Mouse (Mus musculus) adrenal gland, postnatal 36 days (tissue): Measurements from ENCODE around the gene Sprr1a. TPM values are rescaled to one million over a fixed set of nuclear protein-coding genes. Genes with fewer than 3 reads are reported as not detected.
"Not testable (repeated sequence)": the region's sequence is repeated elsewhere in the genome, so short reads cannot be mapped to it uniquely, and the experiment has no call there.

Experiments used
- DNase-seq, 2 experiments: peaks; one replicate each; pipeline ENCODE4 v3.0.0; 2021; ENCODE audit warnings: mixed read lengths in 1 of 2
- long read RNA-seq, 2 experiments: library from polyadenylated mRNA; stranded (forward); transcript quantifications; one replicate each; pipeline ENCODE4 v2.0.0; 2021; ENCODE audit warnings: borderline sequencing depth in 2 of 2
- total RNA-seq, 2 experiments: library from RNA; stranded (reverse); gene quantifications; 2 replicates each; pipeline ENCODE4 v1.2.3; 2021

Sprr1a gene
- total RNA-seq, result not detected
- long read RNA-seq, experiment 1, result 0 reads
- long read RNA-seq, experiment 2, result 0 reads

- peak; percentile 17 to 25 for DNase-seq
Observed at GRCm38 (mm10) chr3:92485863-92486262, at the start of gene Sprr1a. TSS of gene Sprr1a (minus strand) at chr3:92485895.

GRCm38 (mm10) chr3:92534411-92534810, 48.7 kb upstream of the Sprr1a start, which contains the start of gene 2310046K23Rik:
TSS of gene 2310046K23Rik (minus strand) at chr3:92534511.
- DNase-seq, result no peak

- DNase-seq, result no peak
Observed at GRCm38 (mm10) chr3:92512325-92512724, 26.6 kb upstream of the Sprr1a start.

GRCm38 (mm10) chr3:92510786-92511185, 25.1 kb upstream of the Sprr1a start:
- DNase-seq, result peak; percentile 67 to 71

- no peak for DNase-seq
Observed at GRCm38 (mm10) chr3:92508185-92508584, 22.5 kb upstream of the Sprr1a start.

- no peak for DNase-seq
Observed at GRCm38 (mm10) chr3:92503528-92503927, 17.8 kb upstream of the Sprr1a start.

GRCm38 (mm10) chr3:92500393-92500792, 14.7 kb upstream of the Sprr1a start, which contains the start of gene Sprr4:
TSS of gene Sprr4 (minus strand) at chr3:92500493.
- no peak for DNase-seq

GRCm38 (mm10) chr3:92490262-92490661, 4.6 kb upstream of the Sprr1a start:
- not testable (repeated sequence) for DNase-seq

GRCm38 (mm10) chr3:92486307-92486706, 612 bp upstream of the Sprr1a start:
- DNase-seq, result no peak

- peak; percentile 5 to 11 for DNase-seq
Observed at GRCm38 (mm10) chr3:92481249-92481648, 4.4 kb downstream of the Sprr1a start.

GRCm38 (mm10) chr3:92470111-92470510, 15.6 kb downstream of the Sprr1a start:
- DNase-seq, result no peak

- no peak for DNase-seq
Observed at GRCm38 (mm10) chr3:92467424-92467823, 18.3 kb downstream of the Sprr1a start.

GRCm38 (mm10) chr3:92466576-92466975, 19.1 kb downstream of the Sprr1a start:
- DNase-seq, result no peak

- DNase-seq, result no peak
Observed at GRCm38 (mm10) chr3:92458620-92459019, 27.1 kb downstream of the Sprr1a start, which contains the start of gene Sprr3. TSS of gene Sprr3 (minus strand) at chr3:92458720.

GRCm38 (mm10) chr3:92455151-92455550, 30.5 kb downstream of the Sprr1a start:
- DNase-seq, result no peak

GRCm38 (mm10) chr3:92440177-92440576, 45.5 kb downstream of the Sprr1a start:
- peak in 1 of 2 experiments; percentile 8 for DNase-seq

GRCm38 (mm10) chr3:92438689-92439088, 47.0 kb downstream of the Sprr1a start, which contains the start of gene Sprr1b:
TSS of gene Sprr1b (minus strand) at chr3:92438789.
- DNase-seq, result no peak

Other genes with a start within 250 kb of the Sprr1a start
- not detected for gene Sprr2a3, start 200.5 kb downstream of the Sprr1a start, total RNA-seq
- gene Sprr2b, start 169.3 kb downstream of the Sprr1a start, total RNA-seq, result not detected
- gene Sprr2d, start 146.8 kb downstream of the Sprr1a start, total RNA-seq, result not detected
- gene Sprr2e, start 133.8 kb downstream of the Sprr1a start, total RNA-seq, result not detected
- gene Sprr2f, start 120.7 kb downstream of the Sprr1a start, total RNA-seq, result not detected
- gene Sprr2h, start 100.2 kb downstream of the Sprr1a start, total RNA-seq, result not detected
- gene Sprr2i, start 77.9 kb downstream of the Sprr1a start, total RNA-seq, result not detected
- not detected for gene Sprr2j-ps, start 67.8 kb downstream of the Sprr1a start, total RNA-seq
- gene Gm9774, start 56.5 kb downstream of the Sprr1a start, total RNA-seq, result 1 to 10 TPM; 6.5 to 6.6 TPM
- not detected for gene Sprr2k, start 53.3 kb downstream of the Sprr1a start, total RNA-seq
- gene Sprr1b, start 47.1 kb downstream of the Sprr1a start, total RNA-seq, result not detected
- not detected for gene Sprr3, start 27.2 kb downstream of the Sprr1a start, total RNA-seq
- not detected for gene Sprr4, start 14.6 kb upstream of the Sprr1a start, total RNA-seq
- gene 2310046K23Rik, start 48.6 kb upstream of the Sprr1a start, total RNA-seq, result not detected
- gene Ivl, start 87.8 kb upstream of the Sprr1a start, total RNA-seq, result not detected
- gene Smcp, start 103.1 kb upstream of the Sprr1a start, total RNA-seq, result not detected
- not detected for gene 2210017I01Rik, start 121.6 kb upstream of the Sprr1a start, total RNA-seq
- gene Lce6a, start 135.8 kb upstream of the Sprr1a start, total RNA-seq, result not detected
- not detected for gene Lce1a1, start 162.4 kb upstream of the Sprr1a start, total RNA-seq
- not detected for gene Lce1b, start 171.0 kb upstream of the Sprr1a start, total RNA-seq
- gene Lce1a2, start 184.4 kb upstream of the Sprr1a start, total RNA-seq, result not detected
- not detected for gene Lce1c, start 193.4 kb upstream of the Sprr1a start, total RNA-seq
- gene Lce1d, start 201.3 kb upstream of the Sprr1a start, total RNA-seq, result not detected
- gene Lce1e, start 223.2 kb upstream of the Sprr1a start, total RNA-seq, result not detected
- not detected for gene Lce1f, start 234.5 kb upstream of the Sprr1a start, total RNA-seq